Mouse (Mus musculus): Measurements from ENCODE around the gene Slc24a2.

DNA sequence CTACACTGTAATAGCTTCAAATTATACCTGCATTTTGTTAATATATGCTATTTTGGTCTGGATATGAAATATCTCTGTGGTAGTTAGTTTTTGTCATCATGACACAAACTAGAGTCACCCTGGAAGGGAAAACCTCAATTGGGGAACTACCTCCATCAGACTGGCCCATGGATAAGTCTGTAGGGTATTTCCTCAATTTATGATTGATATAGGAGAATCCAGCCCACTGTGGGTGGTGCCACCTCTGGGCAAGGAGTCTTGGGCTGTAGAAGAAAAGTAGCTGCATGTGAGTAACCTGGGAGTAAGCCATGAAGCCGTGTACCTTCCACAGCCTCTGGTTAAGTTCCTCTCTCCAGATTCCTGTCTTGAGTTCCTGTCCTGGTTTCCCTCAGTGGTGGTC is 281.5 kb downstream of the Slc24a2 start:
- TF ChIP-seq GATA1 (IDR thresholded peaks at IDR 0.05; ENCODE audit: borderline replicate concordance, low read length) (no peak), FLI1 (IDR thresholded peaks at IDR 0.05; ENCODE audit: low read length) (no peak)
